Mouse (Mus musculus) bone marrow macrophage, adult 2 months (primary cell): ENCODE measurements around the gene Nadk.

ENCODE experiments used
- CTCF ChIP-seq: IDR thresholded peaks from 2 replicates; pipeline ENCODE4 v1.5.1; 2012; ENCODE audit warnings: low read depth, mild to moderate bottlenecking, low read length, moderate library complexity
- POLR2A ChIP-seq: IDR thresholded peaks from 2 replicates; pipeline ENCODE4 v1.6.1; 2012; ENCODE audit warnings: mild to moderate bottlenecking, low read depth, low read length, borderline replicate concordance

DNA sequence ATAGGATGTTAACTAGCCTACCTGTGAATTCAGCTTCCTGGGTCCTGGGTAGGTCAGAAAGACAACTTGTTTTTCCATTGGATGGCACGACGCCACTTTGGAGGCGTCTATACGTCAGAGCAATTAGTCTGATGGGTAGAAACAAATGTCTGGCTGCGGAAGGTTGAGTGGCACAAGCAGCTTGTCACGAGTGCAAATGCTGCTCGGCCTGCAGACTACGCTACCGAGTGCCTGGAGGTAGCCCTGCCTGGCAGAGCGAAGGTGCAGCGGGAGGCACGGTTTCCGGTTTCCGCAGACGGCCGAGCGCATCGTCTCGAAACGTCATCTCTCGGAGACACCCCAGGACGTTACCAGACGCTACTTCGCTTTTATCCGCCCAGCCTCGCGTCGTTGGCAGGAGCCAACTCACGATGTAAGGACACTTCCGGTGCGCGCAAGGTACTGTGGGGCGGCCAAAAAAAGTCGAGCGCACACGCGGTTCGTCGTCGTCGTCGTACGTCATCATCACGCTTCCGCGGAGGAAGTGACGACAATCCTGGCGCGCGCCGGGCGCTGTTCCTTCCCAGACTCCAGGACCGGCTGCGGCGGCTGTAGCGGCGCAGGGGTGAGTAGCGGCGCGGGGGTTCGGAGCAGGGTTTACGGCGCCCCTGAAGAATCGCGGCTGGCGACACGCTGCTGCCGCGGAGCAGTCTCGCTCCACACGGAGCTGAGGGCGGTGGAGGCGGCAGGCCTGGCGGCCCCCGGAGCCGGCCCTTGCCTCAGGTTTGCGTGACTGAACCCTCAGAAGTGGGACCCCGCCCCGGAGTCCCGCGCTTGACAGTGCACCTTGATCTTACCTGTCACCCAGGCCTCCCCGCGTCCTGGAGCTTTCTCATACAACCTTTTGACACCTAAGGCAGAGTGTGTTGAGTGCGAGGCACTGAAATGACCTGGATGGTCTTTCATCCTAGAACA lies 62.4 kb downstream of the Nadk start, which contains the start of gene Cdk11b:
- TF ChIP-seq CTCF (no peak), POLR2A (0 out of 2 replicates have a peak, but pooled peaks have one; percentile 69)
